Mouse (Mus musculus): ENCODE data around the gene Mul1. TPM values are rescaled to one million over a fixed set of nuclear protein-coding genes. Genes with fewer than 3 reads are reported as not detected.

Mul1 gene
- 21.6 and 23.8 TPM in 2 replicates for polyA plus RNA-seq (2015; fragmentation: Nextera tagmentation; extraction: Ambion mirVana)

DNA sequence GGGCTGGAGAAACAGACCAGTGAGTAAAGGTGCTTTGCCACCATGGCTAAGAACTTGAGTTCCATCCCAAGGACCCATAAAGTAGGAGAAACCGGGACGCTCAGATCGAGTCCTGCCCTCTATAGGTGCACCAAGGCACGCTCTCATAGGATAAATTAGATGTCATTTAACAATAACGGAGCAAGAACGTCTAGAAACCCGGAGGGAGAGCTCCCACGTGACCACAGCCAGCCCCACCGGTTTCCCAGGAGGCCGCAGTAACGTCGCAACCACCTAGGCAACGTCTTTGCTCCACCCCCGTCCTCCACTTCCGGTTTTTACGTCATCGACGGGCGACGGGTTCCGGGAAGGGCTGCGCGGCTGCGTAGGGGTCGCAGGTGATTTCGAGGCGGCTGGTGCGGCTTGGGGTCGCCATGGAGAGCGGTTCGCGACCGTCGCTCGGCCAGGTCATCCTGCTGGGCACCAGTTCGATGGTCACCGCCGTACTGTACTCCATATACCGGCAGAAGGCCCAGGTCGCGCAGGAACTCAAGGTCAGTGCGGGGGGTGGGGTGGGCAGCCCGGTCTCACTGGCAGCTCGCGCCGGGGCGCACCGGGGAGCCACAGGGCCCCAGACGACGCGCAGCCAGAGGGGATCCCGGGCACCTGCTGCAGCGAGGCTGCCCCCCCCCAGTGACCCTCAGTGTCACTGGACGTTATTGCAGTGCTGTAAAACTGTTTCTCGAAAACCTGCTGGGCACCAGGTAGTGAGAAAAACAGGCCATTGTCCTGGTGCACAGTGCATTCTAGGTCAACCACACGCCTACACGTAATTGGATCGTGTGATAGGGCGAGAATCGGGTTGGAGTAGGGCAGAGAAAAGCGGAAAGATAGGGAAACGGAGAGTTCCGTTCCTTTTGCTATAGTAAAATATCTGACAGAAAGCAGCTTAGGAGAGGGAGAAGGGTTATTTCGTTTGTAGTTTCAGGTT lies at the start of gene Mul1:
TSS of gene Mul1 (plus strand) at position 325 of the 970 bp plus-strand sequence.
- peak; percentile 87 for ATAC-seq (replicated peaks; ENCODE audit: low FRiP score)
- H3K27ac ChIP-seq = peak within 1 kb of the TSS; percentile 67
- peaks cover 17% of the 10 kb centered on the region for H3K4me1 ChIP-seq
- H3K27me3 ChIP-seq = peaks cover 25% of the 10 kb centered on the region
- H3K9me3 ChIP-seq (replicated peaks) = no peaks in the 10 kb centered on the region
- peaks cover 39% of the 10 kb centered on the region for H3K36me3 ChIP-seq
- WGBS = under 1% methylated on average over 64 of the region's 64 CpGs
- peak within 1 kb of the TSS; percentile 96 for H3K4me3 ChIP-seq (replicated peaks)
- H3K9ac ChIP-seq = peak within 1 kb of the TSS; percentile 88
- peak within 1 kb of the TSS; percentile 82 for H3K4me2 ChIP-seq

DNA sequence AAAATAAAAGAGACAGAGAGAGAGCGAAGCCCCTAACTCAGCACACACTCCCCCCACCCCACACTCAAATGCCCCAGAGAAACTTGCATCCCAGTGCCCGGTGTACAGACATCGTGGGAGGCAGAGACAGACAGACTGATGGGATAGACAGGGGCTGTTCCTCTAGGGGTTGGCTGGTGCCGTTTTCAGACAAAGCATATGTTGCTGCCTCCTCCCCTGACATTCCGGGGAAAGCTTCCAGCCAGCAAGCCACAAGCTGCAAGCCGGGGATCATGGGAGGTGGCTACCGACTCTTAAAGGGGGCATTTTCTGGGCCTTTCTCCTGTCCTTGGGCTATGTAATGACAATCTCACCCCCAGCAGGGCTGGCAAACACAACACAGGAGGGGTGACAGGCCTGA lies 40.8 kb upstream of the Mul1 start:
- no peaks in the 10 kb centered on the region for H3K36me3 ChIP-seq
- H3K9me3 ChIP-seq (replicated peaks) = no peaks in the 10 kb centered on the region
- H3K4me1 ChIP-seq = peaks cover 22% of the 10 kb centered on the region
- H3K4me2 ChIP-seq = no peak overlapping the region
- no peak for ATAC-seq (replicated peaks; ENCODE audit: low FRiP score)
- WGBS = 66% methylated on average over 7 of the region's 7 CpGs
- H3K27me3 ChIP-seq = peaks cover 90% of the 10 kb centered on the region
- H3K4me3 ChIP-seq (replicated peaks) = no peak overlapping the region
- H3K9ac ChIP-seq = no peak overlapping the region
- no peak overlapping the region for H3K27ac ChIP-seq

DNA sequence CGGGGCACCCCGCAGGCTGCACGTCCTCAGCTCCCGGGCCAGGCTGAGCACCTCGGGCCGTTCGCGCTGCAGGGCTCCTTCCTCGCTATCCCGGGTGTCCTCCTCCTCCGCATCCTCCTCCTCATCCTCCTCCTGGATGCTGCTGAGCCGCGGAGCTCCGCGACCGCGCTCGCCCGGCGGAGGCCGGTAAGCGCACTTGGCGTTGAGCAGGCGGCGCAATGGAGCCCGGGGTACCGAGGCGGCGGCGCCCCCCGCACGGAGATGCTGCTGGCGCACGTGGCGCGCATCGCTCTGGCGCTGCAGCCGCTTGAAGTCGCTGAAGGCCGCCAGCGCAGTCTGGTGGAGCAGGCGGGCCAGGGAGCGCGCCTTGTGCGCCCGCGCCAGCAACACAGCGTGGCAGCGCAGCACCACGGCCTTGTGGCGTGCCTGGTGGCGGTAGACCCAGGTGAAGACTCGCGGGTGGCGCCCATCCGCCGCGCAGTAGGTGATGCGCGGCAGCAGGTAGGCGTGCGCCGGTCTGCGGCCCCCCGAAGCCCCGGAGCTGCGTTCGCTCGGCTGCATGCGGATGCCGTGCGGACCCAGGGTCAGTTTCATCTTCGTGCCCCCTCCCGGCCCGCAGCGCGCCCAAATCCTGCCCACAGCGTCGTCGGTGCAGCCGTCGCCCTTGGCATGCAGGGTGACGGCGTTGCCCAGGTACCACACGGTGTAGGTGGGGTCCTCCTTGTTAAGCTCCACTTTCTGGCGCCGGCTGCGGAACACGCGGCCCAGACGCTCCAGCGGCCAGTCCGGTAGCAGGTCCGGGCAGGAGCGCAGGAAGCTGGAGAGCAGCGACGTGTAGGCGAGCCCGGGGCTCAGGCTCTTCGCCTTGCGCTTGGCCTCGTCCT lies 39.1 kb upstream of the Mul1 start:
- Histone ChIP-seq H3K9me3 (replicated peaks) (no peaks in the 10 kb centered on the region), H3K27ac (no peak overlapping the region), H3K36me3 (no peaks in the 10 kb centered on the region), H3K9ac (0 out of 2 replicates have a peak overlapping the region, but pooled peaks have one; percentile 2), H3K4me2 (peak overlapping the region; percentile 66), H3K4me3 (replicated peaks) (peak overlapping the region; percentile 40), H3K27me3 (peaks cover 96% of the 10 kb centered on the region), H3K4me1 (peaks cover 22% of the 10 kb centered on the region)
- no peak for ATAC-seq (replicated peaks; ENCODE audit: low FRiP score)
- WGBS = under 1% methylated on average over 97 of the region's 103 CpGs

DNA sequence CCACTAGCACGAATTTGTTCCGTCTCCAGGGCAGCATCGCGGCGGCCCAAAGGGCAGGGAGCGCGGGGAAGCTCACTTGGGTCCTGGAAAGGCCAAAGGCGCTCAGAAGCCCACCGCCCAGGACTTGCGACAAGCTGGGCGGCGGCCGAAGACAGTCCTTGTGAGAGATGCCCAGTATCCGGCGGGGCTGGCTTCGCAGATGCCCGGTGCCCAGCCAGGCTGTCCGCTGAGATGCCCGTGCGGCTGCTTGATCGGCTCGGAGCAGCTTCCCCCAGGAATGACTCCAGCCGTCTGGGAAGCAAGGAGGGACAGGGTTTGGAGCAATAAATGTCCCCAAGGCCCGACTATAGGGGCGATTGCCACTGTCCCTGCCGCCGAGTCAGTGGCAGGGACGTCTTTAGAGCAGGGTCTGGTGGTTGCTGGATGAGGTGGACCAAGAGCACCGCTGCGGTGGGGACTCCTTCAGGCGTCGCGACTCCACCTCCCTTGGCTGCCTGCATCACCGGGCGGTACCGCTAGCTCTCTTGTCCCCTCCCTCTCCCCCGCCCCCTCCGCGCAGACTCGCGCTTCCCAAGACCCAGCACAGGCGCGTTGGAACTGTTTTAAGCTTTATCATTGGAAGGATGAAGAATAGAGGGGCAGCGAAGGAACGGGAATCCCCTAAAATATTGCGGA lies 38.4 kb upstream of the Mul1 start, which contains the start of gene Fam43b:
TSS of gene Fam43b (minus strand) at position 558 of the 675 bp plus-strand sequence.
- peak within 1 kb of the TSS; percentile 40 for H3K4me3 ChIP-seq (replicated peaks)
- H3K27me3 ChIP-seq = peaks cover 98% of the 10 kb centered on the region
- H3K36me3 ChIP-seq = no peaks in the 10 kb centered on the region
- H3K9me3 ChIP-seq (replicated peaks) = no peaks in the 10 kb centered on the region
- H3K4me2 ChIP-seq = peak within 1 kb of the TSS; percentile 66
- no peak for ATAC-seq (replicated peaks; ENCODE audit: low FRiP score)
- H3K4me1 ChIP-seq = peaks cover 22% of the 10 kb centered on the region
- H3K9ac ChIP-seq = 0 out of 2 replicates have a peak within 1 kb of the TSS, but pooled peaks have one; percentile 2
- WGBS = under 1% methylated on average over 46 of the region's 46 CpGs
- H3K27ac ChIP-seq = no peak within 1 kb of the TSS

DNA sequence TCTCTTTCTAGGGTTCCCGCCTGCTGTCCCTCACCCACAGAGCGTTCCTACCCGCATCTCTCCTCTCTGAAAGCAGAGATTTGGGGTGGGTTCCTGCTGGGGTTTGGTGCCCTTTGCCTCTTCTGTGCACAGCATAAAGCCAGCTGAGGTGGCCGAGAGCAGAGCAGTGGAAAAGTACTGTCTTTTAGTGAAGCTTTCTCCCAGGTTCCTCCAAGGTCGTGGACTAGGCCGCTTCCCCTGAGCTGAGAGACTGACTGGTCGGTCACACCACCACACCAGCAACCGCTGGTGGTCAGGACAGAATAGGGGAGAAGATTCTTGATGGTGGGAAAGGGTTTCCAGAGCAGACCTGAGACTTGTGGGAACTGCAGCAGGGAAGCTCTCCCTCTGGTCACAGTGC lies 37.8 kb upstream of the Mul1 start:
- Histone ChIP-seq H3K9me3 (replicated peaks) (no peaks in the 10 kb centered on the region), H3K36me3 (no peaks in the 10 kb centered on the region), H3K9ac (no peak overlapping the region), H3K4me2 (peak overlapping the region; percentile 66), H3K27me3 (peaks cover 97% of the 10 kb centered on the region), H3K4me3 (replicated peaks) (peak overlapping the region; percentile 40), H3K4me1 (peaks cover 22% of the 10 kb centered on the region), H3K27ac (no peak overlapping the region)
- ATAC-seq (replicated peaks; ENCODE audit: low FRiP score) = no peak
- 8% methylated on average over 8 of the region's 8 CpGs for WGBS

DNA sequence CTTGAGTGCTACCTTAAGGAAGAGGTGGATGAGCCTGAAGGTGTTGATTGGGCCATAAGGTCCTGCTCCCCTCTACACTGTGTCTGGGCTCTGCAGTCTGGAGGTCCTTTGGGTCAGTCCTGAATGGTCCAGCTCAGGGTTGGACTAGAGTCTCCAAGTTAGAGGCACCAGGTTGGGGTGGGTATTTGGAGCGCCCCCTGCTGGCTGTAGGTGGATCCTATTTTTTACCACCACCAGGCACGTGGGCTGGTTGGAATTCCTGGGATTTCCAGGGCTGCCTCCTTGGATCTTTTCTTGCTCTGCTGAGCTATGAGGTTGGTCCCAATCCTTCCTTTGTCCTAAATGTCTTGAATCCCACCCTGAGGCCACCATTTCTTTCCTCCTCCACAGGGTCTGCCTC lies 29.7 kb upstream of the Mul1 start:
- WGBS = 11% methylated on average over 2 of the region's 2 CpGs
- no peak overlapping the region for H3K27ac ChIP-seq
- no peak overlapping the region for H3K4me3 ChIP-seq (replicated peaks)
- no peak overlapping the region for H3K9ac ChIP-seq
- ATAC-seq (replicated peaks; ENCODE audit: low FRiP score) = no peak
- H3K27me3 ChIP-seq = peaks cover 18% of the 10 kb centered on the region
- H3K4me1 ChIP-seq = 0 out of 2 replicates have a peak, but pooled peaks cover 3% of the 10 kb centered on the region
- H3K4me2 ChIP-seq = no peak overlapping the region
- no peaks in the 10 kb centered on the region for H3K36me3 ChIP-seq
- no peaks in the 10 kb centered on the region for H3K9me3 ChIP-seq (replicated peaks)

DNA sequence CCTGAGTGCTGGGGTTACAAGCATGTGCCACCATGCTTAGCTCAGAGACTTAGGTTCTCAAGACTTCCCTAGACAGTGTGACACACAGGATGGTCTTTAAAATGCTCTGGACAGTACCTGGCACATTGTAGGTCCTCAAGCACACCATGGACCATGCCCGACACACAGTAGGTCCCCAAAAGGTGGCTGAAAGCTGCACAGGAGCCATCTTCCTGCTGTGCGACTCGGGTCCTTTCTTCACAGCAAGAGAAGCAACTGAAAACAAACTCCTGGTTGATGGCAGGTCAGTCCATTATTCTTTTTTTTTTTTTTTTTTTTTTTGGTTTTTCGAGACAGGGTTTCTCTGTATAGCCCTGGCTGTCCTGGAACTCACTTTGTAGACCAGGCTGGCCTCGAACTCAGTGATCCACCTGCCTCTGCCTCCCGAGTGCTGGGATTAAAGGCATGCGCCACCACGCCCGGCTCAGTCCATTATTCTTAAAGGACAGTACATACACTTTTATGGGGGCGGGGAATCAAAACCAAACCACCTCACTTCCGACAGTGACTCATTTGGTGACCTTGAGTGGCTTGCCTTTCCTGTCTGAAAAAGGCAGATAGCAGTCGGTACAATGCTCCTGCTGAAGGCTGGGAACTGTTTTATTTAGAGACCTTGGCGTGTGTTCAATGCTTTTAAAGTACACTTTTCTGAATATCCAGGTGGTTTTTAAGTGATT lies 26.8 kb upstream of the Mul1 start:
- WGBS = 70% methylated on average over 12 of the region's 13 CpGs
- Histone ChIP-seq H3K4me1 (peaks cover 16% of the 10 kb centered on the region), H3K36me3 (no peaks in the 10 kb centered on the region), H3K4me3 (replicated peaks) (no peak overlapping the region), H3K9ac (no peak overlapping the region), H3K4me2 (no peak overlapping the region), H3K9me3 (replicated peaks) (no peaks in the 10 kb centered on the region), H3K27ac (no peak overlapping the region), H3K27me3 (peaks cover 15% of the 10 kb centered on the region; the same call in 1 of the 2 replicates)
- no peak for ATAC-seq (replicated peaks; ENCODE audit: low FRiP score)

DNA sequence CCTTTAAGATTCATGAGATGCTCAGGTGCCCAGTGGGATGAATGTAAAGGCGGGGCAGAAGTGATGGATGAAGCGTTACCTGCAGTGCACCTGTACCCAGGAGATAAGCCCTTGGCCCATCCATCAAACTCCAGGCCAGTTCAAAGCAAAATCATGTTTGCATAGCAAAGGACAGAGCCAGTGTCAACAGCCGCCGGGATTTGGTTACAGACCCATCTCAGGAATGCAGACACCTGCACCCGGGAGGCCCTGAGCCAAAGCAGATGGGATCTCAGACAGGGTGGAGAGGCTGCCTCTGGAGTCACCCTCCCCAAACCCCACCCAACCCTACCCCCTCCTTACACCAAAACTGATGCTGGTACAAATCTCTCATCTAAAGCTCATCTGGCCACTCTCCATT lies 23.5 kb upstream of the Mul1 start:
- Histone ChIP-seq H3K4me2 (no peak overlapping the region), H3K9ac (no peak overlapping the region), H3K27ac (no peak overlapping the region), H3K4me3 (replicated peaks) (no peak overlapping the region), H3K27me3 (peaks cover 17% of the 10 kb centered on the region; the same call in 1 of the 2 replicates), H3K4me1 (peaks cover 27% of the 10 kb centered on the region), H3K9me3 (replicated peaks) (no peaks in the 10 kb centered on the region), H3K36me3 (no peaks in the 10 kb centered on the region)
- peak; percentile 36; the same call in 1 of the 2 replicates for ATAC-seq (replicated peaks; ENCODE audit: low FRiP score)
- WGBS = 13% methylated on average over 5 of the region's 5 CpGs

DNA sequence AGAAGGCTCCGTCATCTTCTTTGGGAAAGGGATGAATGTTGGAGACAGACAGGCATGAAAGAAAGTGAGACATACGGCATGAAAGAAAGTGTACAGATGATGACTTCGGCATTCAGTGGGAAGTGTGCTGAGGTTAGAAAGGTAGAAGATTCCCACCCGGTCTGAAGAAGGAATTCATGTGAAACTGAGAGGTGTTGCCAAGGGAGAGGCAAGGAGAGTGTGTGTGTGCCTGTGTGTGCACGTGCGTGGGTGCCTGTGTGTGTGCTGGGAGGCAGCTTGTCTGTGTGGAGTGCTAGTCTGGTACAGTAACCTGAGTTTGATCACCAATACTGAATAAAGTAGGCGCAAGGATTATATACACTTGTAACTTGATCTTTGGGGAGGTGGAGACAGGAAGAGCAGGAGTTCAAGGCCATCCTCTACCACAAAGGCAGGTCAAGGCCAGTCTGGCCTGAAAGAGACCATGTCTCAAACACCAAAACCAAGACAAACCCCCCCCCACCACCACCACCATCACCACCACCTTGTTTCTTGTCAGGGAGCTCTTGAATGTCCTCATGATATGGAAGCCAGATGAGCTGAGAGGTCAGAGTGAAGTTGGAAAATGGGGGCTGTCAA lies 22.9 kb upstream of the Mul1 start:
- peaks cover 27% of the 10 kb centered on the region for H3K4me1 ChIP-seq
- no peaks in the 10 kb centered on the region for H3K36me3 ChIP-seq
- H3K4me2 ChIP-seq = no peak overlapping the region
- no peaks in the 10 kb centered on the region for H3K9me3 ChIP-seq (replicated peaks)
- peaks cover 22% of the 10 kb centered on the region; the same call in 1 of the 2 replicates for H3K27me3 ChIP-seq
- H3K27ac ChIP-seq = no peak overlapping the region
- 36% methylated on average over 7 of the region's 7 CpGs for WGBS
- H3K9ac ChIP-seq = no peak overlapping the region
- no peak overlapping the region for H3K4me3 ChIP-seq (replicated peaks)
- ATAC-seq (replicated peaks; ENCODE audit: low FRiP score) = no peak

DNA sequence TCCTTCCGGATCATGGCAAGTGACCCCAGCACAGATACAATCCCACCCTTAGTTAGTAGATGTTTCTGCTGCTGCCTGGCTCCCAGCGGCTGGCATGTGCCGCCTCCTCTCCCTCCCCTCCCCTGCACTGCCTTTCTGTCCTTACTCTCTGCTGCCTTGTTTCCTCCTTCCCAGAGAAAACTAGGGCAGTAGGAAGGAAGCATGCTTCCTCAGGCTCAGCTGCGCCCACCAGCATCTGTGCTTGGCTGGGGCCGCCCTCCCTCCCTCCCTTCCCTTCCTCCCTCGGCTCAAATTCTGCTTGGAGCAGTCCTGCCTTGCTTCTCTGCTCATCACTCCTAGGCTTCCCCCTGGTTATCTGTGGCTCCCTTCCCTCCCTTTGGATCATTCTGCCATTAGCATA lies 19.7 kb upstream of the Mul1 start:
- ATAC-seq (replicated peaks; ENCODE audit: low FRiP score) = peak; percentile 55
- Histone ChIP-seq H3K36me3 (no peaks in the 10 kb centered on the region), H3K4me1 (peaks cover 24% of the 10 kb centered on the region), H3K9me3 (replicated peaks) (no peaks in the 10 kb centered on the region), H3K4me3 (replicated peaks) (no peak overlapping the region), H3K9ac (no peak overlapping the region), H3K4me2 (peak overlapping the region; percentile 23; the same call in 1 of the 2 replicates), H3K27ac (peak overlapping the region; percentile 75), H3K27me3 (peaks cover 37% of the 10 kb centered on the region)
- WGBS = 8% methylated on average over 6 of the region's 6 CpGs
